Mouse (Mus musculus): ENCODE results near the gene Mns1. TPM values are rescaled to one million over a fixed set of nuclear protein-coding genes. Genes with fewer than 3 reads are reported as not detected.

The Mns1 gene
- polyA plus RNA-seq, 1 experiment from 2014 or later, result 19.2 TPM

Small RNA genes within 50 kb of the gene (microRNA-seq; reads per million reads assigned to microRNA genes)
- not detected for gene Gm28010

Other genes starting within 250 kb of the Mns1 start
- gene Zfp280d, start 163.2 kb upstream of the Mns1 start, polyA plus RNA-seq (2016; fragmentation: Nextera tagmentation; extraction: Ambion mirVana), result 30.9 and 36.9 TPM in 2 replicates
- gene Tex9, start 54.2 kb downstream of the Mns1 start, polyA plus RNA-seq (2016; fragmentation: Nextera tagmentation; extraction: Ambion mirVana), result 18.8 and 19.3 TPM in 2 replicates
- gene Rfx7, start 94.2 kb downstream of the Mns1 start, polyA plus RNA-seq (2016; fragmentation: Nextera tagmentation; extraction: Ambion mirVana), result 10.8 and 13.0 TPM in 2 replicates
- gene Nedd4, start 224.3 kb downstream of the Mns1 start, polyA plus RNA-seq (2016; fragmentation: Nextera tagmentation; extraction: Ambion mirVana), result 624 and 643 TPM in 2 replicates

Measured in heart, embryonic 12.5 days (tissue).